Mouse (Mus musculus) erythroblast, embryonic 14.5 days (primary cell): ENCODE data around the gene Ghdc. TPM values are rescaled to one million over a fixed set of nuclear protein-coding genes. Genes with fewer than 3 reads are reported as not detected.

Experiments used
- H3K27me3 ChIP-seq: 2 replicates; pipeline ENCODE4 v1.6.1; 2012; ENCODE audit warnings: inconsistent platforms; ENCODE audit not compliant: control insufficient read depth
- H3K36me3 ChIP-seq: 2 replicates; pipeline ENCODE4 v1.6.1; 2012; ENCODE audit warnings: mild to moderate bottlenecking, inconsistent platforms; ENCODE audit not compliant: control insufficient read depth
- H3K4me1 ChIP-seq: 2 replicates; pipeline ENCODE4 v1.6.1; 2012; ENCODE audit warnings: inconsistent platforms; ENCODE audit not compliant: control insufficient read depth
- H3K4me3 ChIP-seq: replicated peaks from 2 replicates; pipeline ENCODE3; 2012; ENCODE audit warnings: moderate library complexity, mild to moderate bottlenecking, inconsistent platforms
- H3K9me3 ChIP-seq: 2 replicates; pipeline ENCODE4 v1.6.1; 2012; ENCODE audit warnings: low read length, inconsistent platforms, mixed read lengths; ENCODE audit not compliant: control insufficient read depth
- GATA1 ChIP-seq: IDR thresholded peaks from 2 replicates; pipeline ENCODE4 v1.6.1; 2012; ENCODE audit warnings: low read length, inconsistent platforms, mixed read lengths
- TAL1 ChIP-seq: IDR thresholded peaks from 3 replicates; pipeline ENCODE4 v1.6.1; 2012; ENCODE audit warnings: low read length, inconsistent platforms, mixed read lengths
- polyA plus RNA-seq: library from polyadenylated mRNA; stranded (reverse); fragments of >175 nt; gene quantifications from 2 replicates; pipeline ENCODE4 v1.2.3, GENCODE M21; 2012

Gene Ghdc
- polyA plus RNA-seq, 1 experiment, result 0.58 TPM

DNA sequence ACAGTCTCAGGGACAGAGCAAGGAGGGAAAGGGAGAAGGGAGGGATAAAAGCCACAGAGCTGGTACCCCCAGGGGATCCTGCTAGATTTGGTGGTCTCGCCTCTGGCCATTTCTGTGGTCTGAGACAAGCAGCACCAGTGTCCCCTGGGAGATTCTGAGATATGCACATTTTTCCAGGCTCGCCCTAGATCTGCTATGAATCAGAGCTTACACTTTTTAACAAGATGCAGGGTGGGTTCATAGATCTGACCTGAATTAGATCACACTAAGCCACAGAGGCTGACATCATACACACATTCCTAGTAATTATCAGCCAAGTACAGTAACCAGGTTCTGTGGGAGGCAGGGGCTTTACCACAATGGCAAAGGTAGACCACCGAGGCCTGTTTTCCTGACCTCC is 18.9 kb upstream of the Ghdc start:
- no peaks in the 10 kb centered on the region for H3K4me1 ChIP-seq
- no peak overlapping the region for H3K4me3 ChIP-seq
- H3K27me3 ChIP-seq, result no peaks in the 10 kb centered on the region
- peaks cover 86% of the 10 kb centered on the region for H3K36me3 ChIP-seq
- no peaks in the 10 kb centered on the region for H3K9me3 ChIP-seq
- no peak for TF ChIP-seq GATA1
- TF ChIP-seq TAL1, result no peak

DNA sequence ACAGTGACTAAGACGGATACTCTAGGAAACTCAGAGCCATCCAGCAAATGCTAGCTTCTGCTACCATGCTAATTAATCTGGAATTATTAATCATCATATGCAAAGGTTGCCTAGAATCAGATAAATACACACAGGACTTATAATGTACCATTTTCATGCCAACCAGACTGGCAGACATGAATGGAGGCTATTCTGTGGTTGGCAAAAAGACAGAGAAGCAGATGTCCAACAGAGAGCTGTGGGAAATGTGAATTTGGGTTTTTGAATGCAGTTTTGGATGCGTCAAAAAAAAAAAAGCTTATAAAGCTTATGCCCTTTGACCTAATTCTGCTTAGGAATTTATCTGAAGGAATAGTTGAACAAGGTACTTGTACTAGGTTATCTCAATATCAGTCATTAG is 15.0 kb upstream of the Ghdc start:
- TF ChIP-seq TAL1, result no peak
- TF ChIP-seq GATA1, result no peak
- peaks cover 93% of the 10 kb centered on the region for H3K36me3 ChIP-seq
- no peaks in the 10 kb centered on the region for H3K27me3 ChIP-seq
- H3K9me3 ChIP-seq, result no peaks in the 10 kb centered on the region
- H3K4me3 ChIP-seq, result no peak overlapping the region
- no peaks in the 10 kb centered on the region for H3K4me1 ChIP-seq

DNA sequence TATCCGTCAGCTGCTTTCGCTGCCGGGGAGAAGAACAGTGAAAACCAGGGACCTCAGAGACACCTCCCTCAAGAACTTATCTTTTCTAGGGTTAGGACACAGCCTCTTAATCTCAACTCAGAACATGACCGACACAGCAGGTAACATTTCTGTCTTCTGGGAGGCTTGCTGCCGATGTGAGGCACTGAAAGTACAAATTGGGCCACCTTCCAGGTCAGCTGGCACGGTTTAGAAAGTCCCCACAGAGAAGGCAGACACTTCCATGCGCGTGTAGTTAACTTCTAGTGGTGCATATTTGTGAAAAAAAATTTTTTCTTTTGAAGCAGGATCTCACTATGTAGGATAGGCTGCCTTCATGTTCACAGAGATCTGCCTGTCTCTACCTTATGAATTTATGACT is 13.5 kb upstream of the Ghdc start:
- TF ChIP-seq GATA1 (no peak), TAL1 (no peak)
- H3K27me3 ChIP-seq, result no peaks in the 10 kb centered on the region
- H3K4me1 ChIP-seq, result no peaks in the 10 kb centered on the region
- peaks cover 91% of the 10 kb centered on the region for H3K36me3 ChIP-seq
- no peaks in the 10 kb centered on the region for H3K9me3 ChIP-seq
- no peak overlapping the region for H3K4me3 ChIP-seq

DNA sequence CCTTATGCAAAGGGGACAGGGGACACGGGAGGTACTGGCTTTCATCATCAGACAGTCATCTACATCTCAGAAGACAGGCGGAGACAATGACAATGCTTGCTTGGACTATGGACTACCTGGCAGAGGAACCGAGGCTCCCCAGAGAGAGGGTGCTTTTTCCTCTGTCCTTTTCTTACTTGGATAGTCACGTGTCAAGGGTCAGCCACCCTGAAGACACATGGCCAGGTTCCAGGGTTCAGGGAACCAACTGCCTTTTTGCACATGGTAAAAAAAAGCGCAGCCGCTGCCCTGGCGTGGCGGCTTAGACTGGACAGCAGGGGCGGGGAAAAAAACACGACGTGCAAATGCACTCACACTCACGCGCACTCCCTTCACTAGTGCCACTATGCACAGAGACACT is 11.8 kb upstream of the Ghdc start:
- Histone ChIP-seq H3K36me3 (peaks cover 81% of the 10 kb centered on the region), H3K9me3 (no peaks in the 10 kb centered on the region), H3K4me3 (no peak overlapping the region), H3K4me1 (no peaks in the 10 kb centered on the region), H3K27me3 (no peaks in the 10 kb centered on the region)
- TF ChIP-seq GATA1 (no peak), TAL1 (no peak)

DNA sequence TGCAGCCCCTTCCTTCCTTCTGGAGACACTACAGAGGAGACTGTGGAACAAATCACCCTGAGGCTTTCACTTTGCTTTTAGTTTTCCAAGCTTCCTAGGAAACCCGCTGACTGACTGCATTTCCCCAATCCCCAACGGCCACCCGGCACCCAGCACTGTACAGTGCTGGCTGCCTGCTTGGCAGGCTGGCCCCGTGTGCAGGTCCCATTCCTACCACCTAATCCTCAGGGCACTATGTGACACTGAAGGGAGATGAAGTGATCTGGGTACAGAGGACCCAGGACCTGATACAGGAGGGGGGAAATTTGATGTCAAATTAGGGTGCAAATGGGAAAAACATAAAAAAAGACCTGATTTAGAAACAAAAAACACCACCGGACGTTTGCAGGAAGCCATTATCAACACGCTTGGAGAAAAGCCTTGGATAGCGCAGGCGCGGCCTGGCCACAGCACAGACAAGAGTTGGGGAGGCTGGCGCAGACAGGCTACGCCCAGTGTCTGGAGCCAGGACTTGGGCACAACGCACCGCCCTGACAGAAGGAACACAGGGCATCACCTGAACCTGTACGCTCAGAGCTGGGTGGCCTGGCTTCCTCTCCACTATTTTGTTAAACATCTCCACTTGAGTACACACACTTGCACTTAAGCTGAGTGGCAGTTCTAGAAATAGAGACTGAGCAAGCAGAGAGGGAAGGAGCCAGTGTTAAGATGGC is 11.2 kb upstream of the Ghdc start:
- H3K36me3 ChIP-seq, result peaks cover 75% of the 10 kb centered on the region
- TF ChIP-seq TAL1, result no peak
- no peak for TF ChIP-seq GATA1
- H3K9me3 ChIP-seq, result no peaks in the 10 kb centered on the region
- no peaks in the 10 kb centered on the region for H3K4me1 ChIP-seq
- H3K4me3 ChIP-seq, result no peak overlapping the region
- H3K27me3 ChIP-seq, result no peaks in the 10 kb centered on the region

DNA sequence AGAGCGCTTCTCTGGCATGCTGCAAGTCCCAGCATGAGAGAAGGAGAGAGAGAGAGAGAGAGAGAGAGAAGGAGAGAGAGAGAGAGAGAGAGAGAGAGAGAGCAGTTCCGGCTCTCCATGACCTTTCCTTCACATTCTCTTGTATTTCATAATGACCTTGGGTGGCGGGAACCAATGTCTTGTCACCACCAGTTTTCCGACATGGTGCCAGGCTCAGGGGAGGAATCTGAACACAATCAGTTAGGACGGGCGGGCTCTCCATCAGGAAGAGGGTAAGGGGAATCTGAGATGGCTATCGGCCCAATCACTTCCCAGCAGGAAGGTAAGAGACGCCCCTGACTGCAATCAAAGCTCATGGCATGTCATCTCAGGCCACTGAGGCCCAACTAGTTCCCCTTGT is 9.5 kb upstream of the Ghdc start:
- H3K4me3 ChIP-seq, result no peak overlapping the region
- no peaks in the 10 kb centered on the region for H3K9me3 ChIP-seq
- no peaks in the 10 kb centered on the region for H3K4me1 ChIP-seq
- no peak for TF ChIP-seq GATA1
- TF ChIP-seq TAL1, result no peak
- H3K36me3 ChIP-seq, result peaks cover 60% of the 10 kb centered on the region
- no peaks in the 10 kb centered on the region for H3K27me3 ChIP-seq

DNA sequence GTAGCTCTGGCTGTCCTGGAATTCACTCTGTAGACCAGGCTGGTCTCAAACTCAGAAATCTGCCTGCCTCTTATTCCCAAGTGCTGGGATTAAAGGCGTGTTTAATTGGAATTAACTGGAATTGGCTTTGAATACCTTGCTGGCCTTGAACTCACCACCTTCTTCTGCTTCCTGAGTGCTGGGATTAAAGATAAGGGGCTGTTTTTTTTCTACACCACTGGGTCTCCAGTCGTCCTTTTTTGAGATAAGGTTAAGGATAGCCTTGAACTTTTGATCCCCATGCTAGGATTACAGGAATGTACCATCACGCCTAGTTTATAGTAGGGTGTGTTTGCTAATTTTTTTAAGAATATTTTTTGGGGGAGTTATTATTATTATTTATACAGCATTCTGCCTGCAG is 7.3 kb upstream of the Ghdc start:
- Histone ChIP-seq H3K27me3 (no peaks in the 10 kb centered on the region), H3K4me1 (no peaks in the 10 kb centered on the region), H3K4me3 (no peak overlapping the region), H3K36me3 (peaks cover 43% of the 10 kb centered on the region), H3K9me3 (no peaks in the 10 kb centered on the region)
- no peak for TF ChIP-seq GATA1
- TF ChIP-seq TAL1, result no peak

DNA sequence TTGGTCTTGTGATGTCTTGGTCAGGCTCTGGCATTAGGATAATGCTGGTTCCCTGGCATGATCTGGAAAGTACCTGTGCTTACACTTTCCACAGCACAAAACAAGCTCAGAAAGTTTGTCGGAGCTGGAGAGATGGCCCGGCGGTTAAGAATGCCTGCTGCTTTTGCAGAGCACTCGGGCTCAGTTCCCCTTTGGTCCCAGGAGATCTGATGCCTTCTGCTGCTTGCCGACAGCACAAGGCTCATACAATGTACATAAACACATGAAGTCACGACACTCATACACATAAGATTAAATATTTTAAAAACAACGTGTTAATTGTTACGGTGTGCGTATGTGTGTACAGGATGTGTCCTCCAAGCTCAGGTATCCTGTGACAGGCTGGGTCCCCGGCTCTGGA is 5.2 kb upstream of the Ghdc start:
- H3K36me3 ChIP-seq, result peaks cover 22% of the 10 kb centered on the region
- no peaks in the 10 kb centered on the region for H3K9me3 ChIP-seq
- H3K27me3 ChIP-seq, result no peaks in the 10 kb centered on the region
- H3K4me1 ChIP-seq, result peaks cover 2% of the 10 kb centered on the region
- TF ChIP-seq TAL1 (no peak), GATA1 (no peak)
- H3K4me3 ChIP-seq, result no peak overlapping the region

DNA sequence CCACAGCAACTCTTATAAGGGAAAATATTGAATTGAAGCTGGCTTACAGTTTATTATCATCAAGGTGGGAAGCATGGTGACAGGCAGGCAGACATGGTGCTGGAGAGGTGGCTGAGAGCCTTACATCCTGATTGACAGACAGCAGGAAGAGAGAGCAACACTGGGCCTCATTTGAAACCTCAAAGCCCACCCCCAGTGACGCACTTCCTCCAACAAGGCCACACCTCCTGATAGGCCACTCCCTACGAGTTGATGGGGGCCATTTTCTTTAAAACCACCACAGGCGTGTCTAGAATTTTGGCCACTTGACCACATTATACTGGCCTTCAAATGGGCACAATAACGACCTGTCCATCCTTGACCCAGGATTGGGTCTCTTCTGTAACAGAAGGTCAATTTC is 3.5 kb upstream of the Ghdc start:
- H3K4me3 ChIP-seq, result no peak overlapping the region
- peaks cover 7% of the 10 kb centered on the region for H3K36me3 ChIP-seq
- no peak for TF ChIP-seq GATA1
- TF ChIP-seq TAL1, result no peak
- H3K9me3 ChIP-seq, result no peaks in the 10 kb centered on the region
- peaks cover 14% of the 10 kb centered on the region for H3K4me1 ChIP-seq
- H3K27me3 ChIP-seq, result no peaks in the 10 kb centered on the region

DNA sequence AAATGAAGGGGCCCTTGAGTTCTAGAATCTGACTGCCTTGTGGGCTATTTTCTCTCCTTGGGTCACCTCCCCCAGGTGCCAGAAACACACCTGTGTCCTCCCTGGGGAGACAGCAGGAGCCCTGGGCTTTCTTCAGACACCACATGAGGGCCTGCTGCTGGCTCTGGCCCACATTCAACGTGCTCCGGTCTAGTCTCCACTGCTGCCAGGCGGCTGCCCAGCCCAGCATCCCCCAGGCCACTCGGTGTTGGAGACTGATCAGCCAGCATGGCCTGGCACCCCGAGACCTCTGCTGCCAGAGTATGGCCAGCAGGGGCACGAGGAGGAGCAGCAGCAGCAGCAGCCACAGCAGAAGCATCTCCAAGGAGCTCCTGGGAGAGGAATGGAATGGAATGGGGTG is 777 bp downstream of the Ghdc start:
- Histone ChIP-seq H3K4me1 (peaks cover 14% of the 10 kb centered on the region), H3K9me3 (no peaks in the 10 kb centered on the region), H3K27me3 (no peaks in the 10 kb centered on the region), H3K4me3 (peak overlapping the region; percentile 63), H3K36me3 (no peaks in the 10 kb centered on the region; the same call in 1 of the 2 replicates)
- TF ChIP-seq TAL1 (no peak), GATA1 (no peak)
